Mouse (Mus musculus) kidney, adult 2 months (tissue): ENCODE measurements at regions not wholly inside any gene's neighbourhood (a gene's known extent, or its start where the extent isn't known, plus 50 kb on each side); places are given as distances from the start of the nearest gene placed in this dataset.

Source experiments
- DNase-seq: peaks from one replicate; pipeline ENCODE4 v3.0.0; 2021
- H3K27ac ChIP-seq: fragments of 200-500 bp; 2 replicates; pipeline ENCODE4 v1.5.1; 2012; ENCODE audit warnings: low read depth, low read length, control low read depth, inconsistent platforms; ENCODE audit not compliant: insufficient read depth
- H3K27me3 ChIP-seq: fragments of 200-500 bp; replicated peaks from 2 replicates; pipeline ENCODE4 v1.6.1; 2012; ENCODE audit warnings: mild to moderate bottlenecking, moderate library complexity, low read length, inconsistent platforms; ENCODE audit not compliant: control insufficient read depth, insufficient read depth
- H3K36me3 ChIP-seq: fragments of 200-500 bp; 2 replicates; pipeline ENCODE4 v1.6.1; 2012; ENCODE audit warnings: mild to moderate bottlenecking, moderate library complexity, low read length, inconsistent platforms; ENCODE audit not compliant: control insufficient read depth, insufficient read depth
- H3K4me1 ChIP-seq: fragments of 200-500 bp; 2 replicates; pipeline ENCODE4 v1.6.1; 2011; ENCODE audit warnings: low read length; ENCODE audit not compliant: control insufficient read depth, insufficient read depth
- H3K4me3 ChIP-seq: fragments of 200-500 bp; 2 replicates; pipeline ENCODE4 v1.5.1; 2011; ENCODE audit warnings: mild to moderate bottlenecking, low read depth, low read length, control low read depth; ENCODE audit not compliant: insufficient read depth
- CTCF ChIP-seq: fragments of 200-500 bp; conservative IDR thresholded peaks from 2 replicates; pipeline ENCODE4 v1.5.1; 2011; ENCODE audit warnings: low read depth, mild to moderate bottlenecking, control low read depth, low read length, moderate library complexity, mixed read lengths; ENCODE audit not compliant: insufficient read depth, insufficient read length
- POLR2A ChIP-seq: fragments of 200-500 bp; IDR thresholded peaks from one replicate; pipeline ENCODE4 v1.6.1; 2011; ENCODE audit warnings: low read depth, low read length, control low read depth
- WGBS: fragments of 180-500 bp; shearing (Covaris S2); methylation state at CpG from one replicate; pipeline ENCODE4 v1.1.7; 2018; 5-methylcytosine and 5-hydroxymethylcytosine counted together

DNA sequence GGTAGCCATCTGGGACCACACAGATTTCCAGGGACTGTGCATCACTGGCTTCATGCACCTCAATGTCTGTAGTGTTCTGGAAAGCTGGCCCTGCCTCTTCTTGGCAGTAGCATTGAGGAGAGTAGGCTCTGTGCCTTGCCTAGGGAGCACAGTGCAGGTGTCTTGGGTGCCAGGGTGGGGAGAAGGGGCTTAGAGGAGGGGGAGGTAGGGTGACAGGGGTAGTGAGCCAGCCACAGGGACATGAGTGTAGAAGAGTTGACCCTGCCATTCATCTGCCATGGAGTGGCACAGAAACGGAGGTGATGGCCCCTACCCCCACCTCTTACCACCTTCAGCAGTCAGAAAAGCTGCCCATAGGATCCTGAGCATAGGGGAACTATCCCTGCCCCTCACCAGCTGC is 235.4 kb upstream of the Gli3 start:
- no peak for TF ChIP-seq CTCF
- TF ChIP-seq POLR2A, result no peak
- Histone ChIP-seq H3K36me3 (no peaks in the 10 kb centered on the region), H3K27ac (no peak overlapping the region), H3K4me1 (no peaks in the 10 kb centered on the region), H3K4me3 (no peak overlapping the region), H3K27me3 (no peaks in the 10 kb centered on the region)
- DNase-seq, result no peak
- 60% methylated on average over 1 of the region's 1 CpGs for WGBS
